Mouse (Mus musculus): ENCODE results near the gene Pde3a. TPM values are rescaled to one million over a fixed set of nuclear protein-coding genes. Genes with fewer than 3 reads are reported as not detected.

Pde3a gene
- polyA plus RNA-seq, 1 experiment, result not detected

GRCm38 (mm10) chr6:141273685-141274084, 24.6 kb downstream of the Pde3a start:
- H3K36me3 ChIP-seq (ENCODE audit: control insufficient read depth, insufficient read depth), result no peaks in the 10 kb centered on the region
- TF ChIP-seq E2F4 (IDR thresholded peaks at IDR 0.05; ENCODE audit: insufficient read depth) (no peak), POLR2AphosphoS2 (IDR thresholded peaks at IDR 0.05; ENCODE audit: insufficient read length, low read depth) (no peak), MYOD1 (IDR thresholded peaks at IDR 0.05; ENCODE audit: control insufficient read depth in 1 of 3, insufficient read length in 2 of 3, low read depth in 2 of 3) (no peak), SRF (IDR thresholded peaks at IDR 0.05; ENCODE audit: control insufficient read depth, insufficient read length, low read depth) (no peak), MYOG (IDR thresholded peaks at IDR 0.05; ENCODE audit: control insufficient read depth in 1 of 3, insufficient read depth in 1 of 3, insufficient read length in 2 of 3, low read depth in 2 of 3) (no peak), MAX (IDR thresholded peaks at IDR 0.05; ENCODE audit: low read depth) (no peak), REST (IDR thresholded peaks at IDR 0.05; ENCODE audit: insufficient read depth, insufficient read length) (no peak), POLR2A (IDR thresholded peaks at IDR 0.05; ENCODE audit: insufficient read length, low read depth) (no peak), CEBPB (IDR thresholded peaks at IDR 0.05; ENCODE audit: insufficient read depth, poor library complexity, severe bottlenecking) (no peak), TCF12 (IDR thresholded peaks at IDR 0.05; ENCODE audit: insufficient read depth, poor library complexity, severe bottlenecking) (no peak), TCF3 (IDR thresholded peaks at IDR 0.05; ENCODE audit: insufficient read length, low read depth) (no peak), USF1 (IDR thresholded peaks at IDR 0.05; ENCODE audit: low read depth) (no peak)
- H3K79me2 ChIP-seq (ENCODE audit: control insufficient read depth, insufficient read depth), result no peaks in the 10 kb centered on the region
- no peak overlapping the region for H3K4me3 ChIP-seq
- no peak overlapping the region for H3K4me2 ChIP-seq (ENCODE audit: low read depth)
- H3K27me3 ChIP-seq (ENCODE audit: control insufficient read depth, insufficient read depth, insufficient read length), result no peaks in the 10 kb centered on the region
- H3ac ChIP-seq (ENCODE audit: control insufficient read depth, insufficient read length), result no peak overlapping the region

DNA sequence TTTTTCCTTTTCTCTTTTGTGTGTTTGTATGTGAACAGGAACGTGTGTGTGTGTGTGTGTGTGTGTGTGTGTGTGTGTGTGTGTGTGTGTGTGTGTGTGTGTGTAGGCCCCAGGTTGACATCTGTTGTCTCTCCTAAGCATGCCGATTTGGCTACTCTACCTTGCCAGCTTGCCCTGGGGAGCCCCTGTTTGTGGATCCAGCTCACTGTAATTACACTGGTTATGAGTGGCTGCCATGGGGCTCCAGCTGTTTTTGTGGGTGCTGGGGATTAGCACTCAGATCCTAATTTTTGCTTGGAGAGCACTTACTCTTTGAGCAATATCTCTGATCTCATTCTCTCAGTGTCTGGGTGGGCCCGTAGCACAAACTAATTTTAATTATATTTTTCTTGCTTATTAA, 32.6 kb downstream of the Pde3a start:
- Histone ChIP-seq H3ac (ENCODE audit: control insufficient read depth, insufficient read length) (no peak overlapping the region), H3K79me2 (ENCODE audit: control insufficient read depth, insufficient read depth) (no peaks in the 10 kb centered on the region), H3K27me3 (ENCODE audit: control insufficient read depth, insufficient read depth, insufficient read length) (no peaks in the 10 kb centered on the region), H3K36me3 (ENCODE audit: control insufficient read depth, insufficient read depth) (no peaks in the 10 kb centered on the region), H3K4me2 (ENCODE audit: low read depth) (no peak overlapping the region), H3K4me3 (no peak overlapping the region)
- TF ChIP-seq USF1 (IDR thresholded peaks at IDR 0.05; ENCODE audit: low read depth), result no peak
- TF ChIP-seq MYOD1 (IDR thresholded peaks at IDR 0.05; ENCODE audit: control insufficient read depth in 1 of 3, insufficient read length in 2 of 3, low read depth in 2 of 3), result no peak
- TF ChIP-seq POLR2AphosphoS2 (IDR thresholded peaks at IDR 0.05; ENCODE audit: insufficient read length, low read depth), result no peak
- TF ChIP-seq MAX (IDR thresholded peaks at IDR 0.05; ENCODE audit: low read depth), result no peak
- no peak for TF ChIP-seq TCF3 (IDR thresholded peaks at IDR 0.05; ENCODE audit: insufficient read length, low read depth)
- no peak for TF ChIP-seq POLR2A (IDR thresholded peaks at IDR 0.05; ENCODE audit: insufficient read length, low read depth)
- TF ChIP-seq CEBPB (IDR thresholded peaks at IDR 0.05; ENCODE audit: insufficient read depth, poor library complexity, severe bottlenecking), result no peak
- no peak for TF ChIP-seq E2F4 (IDR thresholded peaks at IDR 0.05; ENCODE audit: insufficient read depth)
- no peak for TF ChIP-seq SRF (IDR thresholded peaks at IDR 0.05; ENCODE audit: control insufficient read depth, insufficient read length, low read depth)
- no peak for TF ChIP-seq MYOG (IDR thresholded peaks at IDR 0.05; ENCODE audit: control insufficient read depth in 1 of 3, insufficient read depth in 1 of 3, insufficient read length in 2 of 3, low read depth in 2 of 3)
- TF ChIP-seq TCF12 (IDR thresholded peaks at IDR 0.05; ENCODE audit: insufficient read depth, poor library complexity, severe bottlenecking), result no peak

DNA sequence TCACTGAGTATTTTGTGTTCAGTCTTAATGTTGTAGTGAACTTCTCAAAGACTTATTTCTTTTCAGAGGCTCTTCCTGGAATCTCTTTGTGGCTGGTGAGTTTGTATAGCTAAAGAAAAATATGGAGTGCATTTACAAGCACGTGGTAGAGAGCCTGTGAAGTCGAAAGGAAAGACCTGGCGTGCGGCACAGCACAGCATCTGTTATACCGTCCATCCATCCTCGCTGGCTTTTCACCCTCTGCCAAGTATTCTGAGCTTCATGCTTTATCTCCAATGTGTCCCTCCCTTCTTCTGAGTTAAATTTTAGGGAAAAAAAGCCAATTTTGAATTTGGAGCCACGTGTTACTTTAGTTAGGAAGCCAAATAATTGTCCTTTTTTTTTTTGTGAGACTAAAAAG, 33.7 kb downstream of the Pde3a start:
- no peak overlapping the region for H3ac ChIP-seq (ENCODE audit: control insufficient read depth, insufficient read length)
- TF ChIP-seq E2F4 (IDR thresholded peaks at IDR 0.05; ENCODE audit: insufficient read depth) (no peak), SRF (IDR thresholded peaks at IDR 0.05; ENCODE audit: control insufficient read depth, insufficient read length, low read depth) (no peak), MYOG (IDR thresholded peaks at IDR 0.05; ENCODE audit: control insufficient read depth in 1 of 3, insufficient read depth in 1 of 3, insufficient read length in 2 of 3, low read depth in 2 of 3) (no peak), CEBPB (IDR thresholded peaks at IDR 0.05; ENCODE audit: insufficient read depth, poor library complexity, severe bottlenecking) (no peak), TCF3 (IDR thresholded peaks at IDR 0.05; ENCODE audit: insufficient read length, low read depth) (no peak), MAX (IDR thresholded peaks at IDR 0.05; ENCODE audit: low read depth) (no peak), REST (IDR thresholded peaks at IDR 0.05; ENCODE audit: insufficient read depth, insufficient read length) (no peak), TCF12 (IDR thresholded peaks at IDR 0.05; ENCODE audit: insufficient read depth, poor library complexity, severe bottlenecking) (no peak), POLR2AphosphoS2 (IDR thresholded peaks at IDR 0.05; ENCODE audit: insufficient read length, low read depth) (no peak), MYOD1 (IDR thresholded peaks at IDR 0.05; ENCODE audit: control insufficient read depth in 1 of 3, insufficient read length in 2 of 3, low read depth in 2 of 3) (no peak), POLR2A (IDR thresholded peaks at IDR 0.05; ENCODE audit: insufficient read length, low read depth) (no peak), USF1 (IDR thresholded peaks at IDR 0.05; ENCODE audit: low read depth) (no peak)
- H3K4me2 ChIP-seq (ENCODE audit: low read depth), result no peak overlapping the region
- H3K4me3 ChIP-seq, result no peak overlapping the region
- H3K27me3 ChIP-seq (ENCODE audit: control insufficient read depth, insufficient read depth, insufficient read length), result no peaks in the 10 kb centered on the region
- no peaks in the 10 kb centered on the region for H3K36me3 ChIP-seq (ENCODE audit: control insufficient read depth, insufficient read depth)
- H3K79me2 ChIP-seq (ENCODE audit: control insufficient read depth, insufficient read depth), result no peaks in the 10 kb centered on the region

GRCm38 (mm10) chr6:141291195-141291594, 42.1 kb downstream of the Pde3a start:
- Histone ChIP-seq H3ac (ENCODE audit: control insufficient read depth, insufficient read length) (no peak overlapping the region), H3K36me3 (ENCODE audit: control insufficient read depth, insufficient read depth) (no peaks in the 10 kb centered on the region), H3K4me2 (ENCODE audit: low read depth) (no peak overlapping the region), H3K4me3 (no peak overlapping the region), H3K27me3 (ENCODE audit: control insufficient read depth, insufficient read depth, insufficient read length) (no peaks in the 10 kb centered on the region), H3K79me2 (ENCODE audit: control insufficient read depth, insufficient read depth) (no peaks in the 10 kb centered on the region)
- TF ChIP-seq TCF3 (IDR thresholded peaks at IDR 0.05; ENCODE audit: insufficient read length, low read depth), result no peak
- no peak for TF ChIP-seq CEBPB (IDR thresholded peaks at IDR 0.05; ENCODE audit: insufficient read depth, poor library complexity, severe bottlenecking)
- TF ChIP-seq MYOD1 (IDR thresholded peaks at IDR 0.05; ENCODE audit: control insufficient read depth in 1 of 3, insufficient read length in 2 of 3, low read depth in 2 of 3), result no peak
- TF ChIP-seq SRF (IDR thresholded peaks at IDR 0.05; ENCODE audit: control insufficient read depth, insufficient read length, low read depth), result no peak
- TF ChIP-seq TCF12 (IDR thresholded peaks at IDR 0.05; ENCODE audit: insufficient read depth, poor library complexity, severe bottlenecking), result no peak
- TF ChIP-seq USF1 (IDR thresholded peaks at IDR 0.05; ENCODE audit: low read depth), result no peak
- no peak for TF ChIP-seq E2F4 (IDR thresholded peaks at IDR 0.05; ENCODE audit: insufficient read depth)
- no peak for TF ChIP-seq REST (IDR thresholded peaks at IDR 0.05; ENCODE audit: insufficient read depth, insufficient read length)
- TF ChIP-seq MAX (IDR thresholded peaks at IDR 0.05; ENCODE audit: low read depth), result no peak
- no peak for TF ChIP-seq MYOG (IDR thresholded peaks at IDR 0.05; ENCODE audit: control insufficient read depth in 1 of 3, insufficient read depth in 1 of 3, insufficient read length in 2 of 3, low read depth in 2 of 3)
- TF ChIP-seq POLR2A (IDR thresholded peaks at IDR 0.05; ENCODE audit: insufficient read length, low read depth), result no peak
- no peak for TF ChIP-seq POLR2AphosphoS2 (IDR thresholded peaks at IDR 0.05; ENCODE audit: insufficient read length, low read depth)

Data from myocyte (in vitro differentiated cells).